Mouse (Mus musculus): ENCODE results near the gene Calhm4.

- no peak for TF ChIP-seq CTCF (conservative IDR thresholded peaks at IDR 0.05 in 1 of 2, IDR thresholded peaks at IDR 0.05 in 1 of 2; ENCODE audit: low read depth in 2 of 2, low read length in 2 of 2)
- TF ChIP-seq KAT2A (IDR thresholded peaks at IDR 0.05; ENCODE audit: insufficient replicate concordance, low read length), result no peak
- TF ChIP-seq CHD2 (IDR thresholded peaks at IDR 0.05; ENCODE audit: low read length), result no peak
- TF ChIP-seq ZNF384 (IDR thresholded peaks at IDR 0.05; ENCODE audit: low read depth, low read length), result no peak
- TF ChIP-seq MAX (IDR thresholded peaks at IDR 0.05; ENCODE audit: low read length), result no peak
- TF ChIP-seq POLR2A (IDR thresholded peaks at IDR 0.05; ENCODE audit: low read depth, low read length), result no peak
- no peak for TF ChIP-seq ELF1 (IDR thresholded peaks at IDR 0.05; ENCODE audit: low read depth, low read length)
- no peak for TF ChIP-seq ZC3H11A (IDR thresholded peaks at IDR 0.05; ENCODE audit: low read depth, low read length)
- no peak for TF ChIP-seq NRF1 (IDR thresholded peaks at IDR 0.05; ENCODE audit: low read depth, low read length)
- TF ChIP-seq E2F4 (IDR thresholded peaks at IDR 0.05; ENCODE audit: insufficient replicate concordance, low read depth, low read length), result no peak
- TF ChIP-seq MEF2A (IDR thresholded peaks at IDR 0.05; ENCODE audit: borderline replicate concordance, low read depth, low read length), result no peak
Observed at GRCm38 (mm10) chr10:34069606-34070005, 25.5 kb upstream of the Calhm4 start.
